Mouse (Mus musculus): Measurements from ENCODE around the gene Castor2.

DNA sequence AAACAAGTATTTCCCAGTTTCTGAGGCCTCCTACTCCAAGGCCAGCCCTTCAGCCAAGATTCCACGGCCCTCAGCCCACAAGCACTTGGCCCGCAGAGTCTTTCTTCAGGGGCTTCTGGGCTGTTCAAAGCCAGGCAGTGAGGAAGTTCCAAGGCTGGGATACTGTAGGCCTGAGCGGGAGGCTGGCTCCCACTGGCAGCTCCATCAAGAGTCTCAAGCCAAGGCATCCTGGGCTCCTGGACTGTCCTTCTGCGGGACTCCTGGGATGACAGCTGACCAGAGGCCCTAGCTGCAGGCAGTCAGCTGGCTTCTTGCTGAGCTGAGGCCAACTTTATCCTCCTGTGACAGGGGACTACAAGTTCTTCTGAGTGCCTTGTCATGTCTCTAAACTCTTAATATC, 48.6 kb downstream of the Castor2 start:
- no peak for TF ChIP-seq CTCF (conservative IDR thresholded peaks at IDR 0.05; ENCODE audit: insufficient read depth, insufficient read length, low read depth, low read length)
- TF ChIP-seq POLR2A (IDR thresholded peaks at IDR 0.05; ENCODE audit: low read depth, low read length), result no peak
